Mouse (Mus musculus) CD4-positive, CD25-positive, alpha-beta regulatory T cell, adult 2 months (primary cell): Measurements from ENCODE around the gene Nck2.

ENCODE experiments used
- DNase-seq: peaks from one replicate; pipeline ENCODE4 v3.0.0-alpha.2; 2012; ENCODE audit warnings: low read depth, low spot score

The Nck2 gene

GRCm38 (mm10) chr1:43468978-43469377, 24.6 kb downstream of the Nck2 start:
- no peak for DNase-seq

- DNase-seq: peak; percentile 44
Observed at GRCm38 (mm10) chr1:43470421-43471179, 26.2 kb downstream of the Nck2 start.

GRCm38 (mm10) chr1:43471180-43472045, 27.0 kb downstream of the Nck2 start:
- peak; percentile 31 for DNase-seq

GRCm38 (mm10) chr1:43472046-43472649, 27.8 kb downstream of the Nck2 start:
- peak; percentile 38 for DNase-seq

- DNase-seq: peak; percentile 61
Observed at GRCm38 (mm10) chr1:43473734-43474534, 29.6 kb downstream of the Nck2 start.

GRCm38 (mm10) chr1:43474535-43475409, 30.4 kb downstream of the Nck2 start:
- peak; percentile 64 for DNase-seq

- DNase-seq: peak; percentile 55
Observed at GRCm38 (mm10) chr1:43477954-43478353, 33.6 kb downstream of the Nck2 start.

GRCm38 (mm10) chr1:43485204-43485603, 40.8 kb downstream of the Nck2 start:
- DNase-seq: no peak

- no peak for DNase-seq
Observed at GRCm38 (mm10) chr1:43486500-43486899, 42.1 kb downstream of the Nck2 start.

- DNase-seq: no peak
Observed at GRCm38 (mm10) chr1:43486956-43487722, 42.8 kb downstream of the Nck2 start.

- no peak for DNase-seq
Observed at GRCm38 (mm10) chr1:43489311-43489710, 44.9 kb downstream of the Nck2 start.

- no peak for DNase-seq
Observed at GRCm38 (mm10) chr1:43491506-43492269, 47.3 kb downstream of the Nck2 start.

GRCm38 (mm10) chr1:43492803-43493437, 48.5 kb downstream of the Nck2 start:
- DNase-seq: no peak

GRCm38 (mm10) chr1:43496051-43496450, 51.7 kb downstream of the Nck2 start:
- no peak for DNase-seq

GRCm38 (mm10) chr1:43496993-43497392, 52.6 kb downstream of the Nck2 start:
- DNase-seq: no peak

GRCm38 (mm10) chr1:43497951-43498350, 53.6 kb downstream of the Nck2 start:
- no peak for DNase-seq

GRCm38 (mm10) chr1:43500121-43500520, 55.7 kb downstream of the Nck2 start:
- peak; percentile 70 for DNase-seq

GRCm38 (mm10) chr1:43501143-43501919, 57.0 kb downstream of the Nck2 start:
- DNase-seq: peak; percentile 56
